Mouse (Mus musculus) midbrain, embryonic 15.5 days (tissue): ENCODE data around the gene Tmem206. TPM values are rescaled to one million over a fixed set of nuclear protein-coding genes. Genes with fewer than 3 reads are reported as not detected.

Experiments
- ATAC-seq: fragments of 200-750 bp; cut with Nextera tagmentation; replicated peaks from 2 replicates; pipeline ENCODE4 v1.8.0; 2017; ENCODE audit warnings: moderate TSS enrichment
- H3K27ac ChIP-seq: fragments of 300-500 bp; sonication (generic); 2 replicates; pipeline ENCODE4 v1.5.1; 2015; ENCODE audit warnings: mild to moderate bottlenecking, inconsistent platforms
- H3K27me3 ChIP-seq: fragments of 300-500 bp; sonication (generic); replicated peaks from 2 replicates; pipeline ENCODE4 v1.6.1; 2015; ENCODE audit warnings: inconsistent platforms
- H3K36me3 ChIP-seq: fragments of 300-500 bp; sonication (generic); replicated peaks from 2 replicates; pipeline ENCODE4 v1.6.1; 2015; ENCODE audit warnings: inconsistent platforms
- H3K4me1 ChIP-seq: fragments of 300-500 bp; sonication (generic); 2 replicates; pipeline ENCODE4 v1.6.1; 2015; ENCODE audit warnings: inconsistent platforms
- H3K4me2 ChIP-seq: fragments of 300-500 bp; sonication (generic); 2 replicates; pipeline ENCODE4 v1.6.1; 2015; ENCODE audit warnings: inconsistent platforms, mild to moderate bottlenecking, moderate library complexity
- H3K4me3 ChIP-seq: fragments of 300-500 bp; sonication (generic); 2 replicates; pipeline ENCODE4 v1.5.1; 2015; ENCODE audit warnings: mild to moderate bottlenecking, inconsistent platforms
- H3K9ac ChIP-seq: fragments of 300-500 bp; sonication (generic); 2 replicates; pipeline ENCODE4 v1.6.1; 2015; ENCODE audit warnings: mild to moderate bottlenecking, inconsistent platforms
- H3K9me3 ChIP-seq: fragments of 300-500 bp; sonication (generic); 2 replicates; pipeline ENCODE4 v1.6.1; 2016; ENCODE audit warnings: inconsistent platforms
- WGBS: fragments of 180-500 bp; shearing (Covaris S2); methylation state at CpG from one replicate; pipeline ENCODE4 v1.1.7; 2015; ENCODE audit warnings: mixed read lengths; 5-methylcytosine and 5-hydroxymethylcytosine counted together
- polyA plus RNA-seq: library from polyadenylated mRNA; unstranded; fragments of >200 nt; fragmentation: Nextera tagmentation; extraction: Ambion mirVana; gene quantifications from 2 replicates; pipeline ENCODE4 v1.2.1, GENCODE M21; 2015

The Tmem206 gene
- polyA plus RNA-seq, 1 experiment from 2014 or later: 43.2 TPM

DNA sequence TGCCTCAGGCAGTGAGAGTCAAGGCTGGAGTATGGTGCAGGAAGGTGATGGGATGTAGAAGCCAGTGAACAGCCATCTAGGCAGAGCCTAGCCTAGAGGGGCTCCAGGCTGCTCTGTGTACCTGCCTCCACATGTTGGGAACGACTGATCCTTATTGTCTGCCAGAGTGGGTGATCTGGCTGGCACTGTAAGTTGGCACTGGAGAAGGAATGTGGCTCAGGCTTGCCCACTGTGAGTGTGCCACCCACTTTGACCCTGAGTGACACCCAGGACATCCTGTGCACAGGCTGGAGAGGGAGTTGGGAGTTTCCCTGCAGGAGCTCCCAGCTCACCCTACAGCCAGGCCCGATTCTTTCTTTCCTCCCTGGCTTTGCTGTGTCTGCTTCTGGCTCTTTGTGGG lies 14.2 kb downstream of the Tmem206 start:
- H3K27me3 ChIP-seq: no peaks in the 10 kb centered on the region
- H3K4me2 ChIP-seq: no peak overlapping the region
- no peaks in the 10 kb centered on the region for H3K4me1 ChIP-seq
- no peaks in the 10 kb centered on the region for H3K9me3 ChIP-seq
- WGBS: 93% methylated on average over 2 of the region's 2 CpGs
- no peak overlapping the region for H3K9ac ChIP-seq
- H3K27ac ChIP-seq: no peak overlapping the region
- no peak overlapping the region for H3K4me3 ChIP-seq
- peaks cover 59% of the 10 kb centered on the region for H3K36me3 ChIP-seq
- ATAC-seq: no peak

DNA sequence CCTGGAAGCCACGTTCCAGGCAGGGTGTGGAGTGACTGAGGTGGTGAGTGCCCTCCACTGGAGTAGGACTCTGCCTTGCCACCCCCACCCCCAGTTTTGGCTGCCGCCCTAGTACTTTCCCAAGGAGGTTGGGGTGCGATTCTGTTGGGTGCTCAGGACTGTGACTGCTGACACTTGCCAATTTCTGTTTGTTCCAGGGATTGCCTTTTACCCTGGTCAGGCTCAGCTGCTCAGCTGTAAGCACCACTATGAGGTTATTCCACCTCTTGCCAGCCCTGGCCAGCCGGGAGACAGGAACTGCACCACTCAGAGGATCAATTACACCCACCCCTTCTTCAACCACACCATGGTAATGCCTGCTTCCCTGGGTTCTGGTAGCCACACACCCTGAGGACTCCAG lies 14.8 kb downstream of the Tmem206 start:
- no peak for ATAC-seq
- Histone ChIP-seq H3K4me1 (no peaks in the 10 kb centered on the region), H3K9me3 (no peaks in the 10 kb centered on the region), H3K36me3 (peaks cover 60% of the 10 kb centered on the region), H3K4me3 (no peak overlapping the region), H3K4me2 (no peak overlapping the region), H3K9ac (no peak overlapping the region), H3K27me3 (no peaks in the 10 kb centered on the region), H3K27ac (no peak overlapping the region)
- WGBS: 91% methylated on average over 4 of the region's 4 CpGs

DNA sequence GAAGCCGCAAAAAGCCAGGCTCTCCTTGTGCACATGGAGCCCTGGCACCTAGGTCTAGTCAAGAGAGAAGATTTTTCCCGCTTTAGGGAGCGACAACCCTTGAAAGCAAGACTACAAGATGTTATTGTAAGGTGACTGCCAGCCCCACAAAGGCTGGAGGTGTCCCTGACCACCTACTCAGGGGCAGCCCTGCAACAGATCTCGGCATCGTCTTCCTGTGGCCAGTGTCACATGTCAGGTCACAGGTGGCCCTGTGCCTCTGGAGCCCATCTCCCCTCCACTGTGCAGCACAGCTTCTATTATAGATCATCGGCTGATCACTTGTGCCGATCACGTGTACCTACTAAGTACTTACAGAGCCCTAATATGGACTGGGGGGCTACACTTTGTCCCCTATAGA lies 21.9 kb downstream of the Tmem206 start:
- no peak for ATAC-seq
- Histone ChIP-seq H3K4me1 (no peaks in the 10 kb centered on the region), H3K27ac (no peak overlapping the region), H3K4me2 (no peak overlapping the region), H3K9ac (no peak overlapping the region), H3K36me3 (peaks cover 48% of the 10 kb centered on the region), H3K4me3 (no peak overlapping the region), H3K9me3 (no peaks in the 10 kb centered on the region), H3K27me3 (no peaks in the 10 kb centered on the region)
- WGBS: 96% methylated on average over 8 of the region's 8 CpGs

DNA sequence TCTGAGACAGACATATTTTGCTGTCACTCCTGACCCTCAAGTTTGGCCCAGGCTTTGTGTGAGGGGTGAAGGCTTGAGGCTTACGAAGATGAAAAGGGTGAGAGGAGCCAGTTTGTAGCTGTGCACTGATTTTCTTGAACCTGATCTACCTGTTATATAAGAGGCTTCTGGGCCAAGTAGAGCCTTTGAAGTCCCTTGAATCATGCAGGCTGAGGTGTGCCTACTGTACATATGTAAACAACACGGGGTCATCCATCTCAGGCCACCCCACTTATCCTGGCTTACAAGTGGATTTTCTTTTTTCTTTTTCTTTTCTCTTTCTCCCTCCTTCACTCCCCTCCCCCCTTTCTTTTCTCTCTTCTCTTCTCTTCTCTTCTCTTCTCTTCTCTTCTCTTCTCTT lies 22.9 kb downstream of the Tmem206 start:
- ATAC-seq: no peak
- WGBS: 88% methylated on average over 2 of the region's 2 CpGs
- peaks cover 40% of the 10 kb centered on the region for H3K36me3 ChIP-seq

DNA sequence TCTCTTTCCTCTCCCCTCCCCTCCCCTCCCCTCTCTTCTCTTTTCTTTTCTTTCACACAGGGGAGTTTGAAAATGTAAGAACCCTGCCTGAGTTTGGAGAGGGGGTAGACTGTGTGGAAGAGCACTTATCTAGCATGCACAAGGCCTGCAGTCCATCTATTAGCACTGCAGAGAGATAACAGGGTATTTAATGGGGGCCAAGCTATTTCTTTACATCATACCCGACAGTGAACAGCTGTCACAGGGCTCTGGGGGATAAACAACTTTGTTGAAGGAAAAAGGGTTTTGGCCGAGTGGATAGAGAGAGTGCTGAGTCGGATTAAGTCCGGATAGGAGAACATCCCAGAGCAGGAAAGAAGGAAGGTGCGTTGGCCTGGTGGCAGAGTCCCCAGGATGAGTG lies 23.3 kb downstream of the Tmem206 start:
- no peak overlapping the region for H3K27ac ChIP-seq
- ATAC-seq: no peak
- H3K4me1 ChIP-seq: no peaks in the 10 kb centered on the region
- WGBS: 58% methylated on average over 5 of the region's 5 CpGs
- H3K36me3 ChIP-seq: peaks cover 40% of the 10 kb centered on the region
- no peak overlapping the region for H3K9ac ChIP-seq
- no peak overlapping the region for H3K4me3 ChIP-seq
- no peaks in the 10 kb centered on the region for H3K9me3 ChIP-seq
- H3K27me3 ChIP-seq: no peaks in the 10 kb centered on the region
- no peak overlapping the region for H3K4me2 ChIP-seq

More for the DNA sequence above, 22.9 kb downstream of the Tmem206 start:
- no peak overlapping the region for H3K4me3 ChIP-seq
- no peaks in the 10 kb centered on the region for H3K9me3 ChIP-seq
- H3K9ac ChIP-seq: no peak overlapping the region
- no peak overlapping the region for H3K27ac ChIP-seq
- H3K27me3 ChIP-seq: no peaks in the 10 kb centered on the region
- no peak overlapping the region for H3K4me2 ChIP-seq
- H3K4me1 ChIP-seq: no peaks in the 10 kb centered on the region

DNA sequence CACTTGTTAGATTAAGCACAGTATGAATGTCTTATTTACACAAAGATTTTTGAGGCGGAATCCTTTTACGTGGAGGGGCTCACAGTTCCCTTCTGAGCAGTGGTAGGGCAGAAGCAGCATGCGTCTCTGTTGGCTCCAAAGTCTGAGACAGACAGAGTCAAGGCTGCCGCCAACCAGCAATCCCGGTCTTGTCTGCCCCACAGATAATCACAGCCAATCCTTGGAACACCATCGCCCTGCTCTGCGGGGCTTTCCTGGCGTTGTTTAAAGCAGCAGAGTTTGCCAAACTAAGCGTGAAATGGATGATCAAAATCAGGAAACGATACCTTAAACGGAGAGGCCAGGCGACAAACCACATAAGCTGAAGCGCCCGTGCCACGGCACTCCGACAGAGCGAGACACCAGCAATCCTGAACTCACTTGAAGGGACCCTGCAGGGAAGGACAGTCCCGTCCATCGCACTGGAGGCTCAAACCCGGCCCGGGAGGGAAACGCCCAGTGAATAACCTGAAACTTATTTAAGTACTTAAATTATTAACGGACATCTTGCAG lies 23.9 kb downstream of the Tmem206 start:
- peaks cover 41% of the 10 kb centered on the region for H3K36me3 ChIP-seq
- H3K9me3 ChIP-seq: no peaks in the 10 kb centered on the region
- ATAC-seq: no peak

DNA sequence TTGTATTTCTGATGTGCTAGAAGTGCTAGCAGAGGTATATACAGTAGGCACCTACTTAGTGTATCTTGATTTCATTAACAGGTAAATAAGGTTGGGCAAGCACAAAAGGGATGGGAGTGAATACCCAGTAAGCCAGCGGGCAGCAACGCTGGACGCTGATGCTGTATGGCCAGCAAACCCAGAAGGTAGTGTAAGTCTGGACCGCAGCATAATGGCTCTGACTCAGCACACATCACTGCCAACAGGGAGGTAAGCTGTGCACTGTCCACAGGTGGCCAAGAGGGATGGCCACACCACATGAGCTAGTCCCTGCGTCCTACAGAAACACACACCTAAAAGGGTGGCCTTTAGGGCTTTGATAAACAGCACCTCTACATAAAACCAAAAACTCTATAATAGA lies 24.6 kb downstream of the Tmem206 start:
- Histone ChIP-seq H3K9me3 (no peaks in the 10 kb centered on the region), H3K9ac (no peak overlapping the region), H3K27me3 (no peaks in the 10 kb centered on the region), H3K4me2 (no peak overlapping the region), H3K4me1 (no peaks in the 10 kb centered on the region), H3K27ac (no peak overlapping the region), H3K4me3 (no peak overlapping the region), H3K36me3 (peaks cover 43% of the 10 kb centered on the region)
- no peak for ATAC-seq
- WGBS: 94% methylated on average over 5 of the region's 5 CpGs

More for the DNA sequence above, 23.9 kb downstream of the Tmem206 start:
- Histone ChIP-seq H3K27ac (no peak overlapping the region), H3K9ac (no peak overlapping the region), H3K4me2 (no peak overlapping the region), H3K4me3 (no peak overlapping the region), H3K27me3 (no peaks in the 10 kb centered on the region), H3K4me1 (no peaks in the 10 kb centered on the region)
- 84% methylated on average over 23 of the region's 23 CpGs for WGBS

DNA sequence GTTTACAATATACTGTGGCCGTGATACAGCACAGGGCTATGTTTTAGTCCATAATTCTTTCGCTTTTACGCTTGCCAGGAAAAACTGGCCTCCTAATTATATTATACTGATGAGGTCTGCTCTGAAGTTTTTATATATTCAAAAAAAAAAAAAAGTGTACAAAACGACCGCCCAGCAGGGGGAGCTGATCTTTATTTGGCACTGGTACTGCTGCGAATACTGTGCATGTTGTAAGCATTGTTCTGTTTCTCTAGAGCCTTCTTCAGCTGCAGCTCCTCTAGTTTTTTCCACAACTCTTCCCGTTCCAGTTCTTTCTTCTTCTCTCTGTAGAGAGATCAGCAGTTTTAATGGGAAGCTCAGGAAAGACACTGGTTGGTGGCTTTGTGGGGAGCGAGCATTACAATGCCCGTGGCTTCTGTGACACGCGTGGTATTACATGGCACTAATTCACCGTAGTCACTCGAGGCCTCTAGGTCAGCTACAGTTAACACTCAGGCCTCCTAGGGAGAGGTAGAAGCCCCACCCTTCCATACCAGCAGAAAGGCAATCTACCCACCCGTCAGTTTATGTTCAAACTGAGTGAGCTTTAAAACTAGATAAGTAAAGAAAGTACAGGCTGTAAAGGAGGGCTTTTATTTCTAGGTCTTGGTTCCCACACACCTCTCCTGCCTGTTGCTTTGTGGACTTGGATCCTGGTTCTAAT lies 27.2 kb downstream of the Tmem206 start:
- H3K36me3 ChIP-seq: peaks cover 34% of the 10 kb centered on the region
- WGBS: 66% methylated on average over 14 of the region's 14 CpGs
- no peak overlapping the region for H3K27ac ChIP-seq

DNA sequence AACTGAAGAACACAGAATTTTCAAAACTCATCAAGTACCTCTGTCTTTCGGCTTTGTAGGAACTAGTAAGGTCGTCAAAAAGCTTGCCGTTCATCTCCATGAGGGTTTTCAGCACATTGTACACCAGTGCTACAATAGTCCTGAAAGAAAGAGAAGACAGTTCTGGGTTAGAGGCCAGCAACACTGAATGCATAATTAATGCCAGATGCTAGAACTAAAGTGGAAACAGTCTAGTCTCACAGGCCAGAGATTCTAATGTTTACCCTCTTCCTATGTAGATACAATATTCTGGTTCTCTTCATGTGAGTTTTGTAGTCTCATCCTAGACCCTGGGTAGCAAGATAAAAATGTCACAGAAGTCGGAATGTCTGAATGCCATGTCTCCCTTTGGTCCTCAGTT lies 28.1 kb downstream of the Tmem206 start:
- Histone ChIP-seq H3K27me3 (no peaks in the 10 kb centered on the region), H3K36me3 (peaks cover 30% of the 10 kb centered on the region), H3K4me3 (no peak overlapping the region), H3K9me3 (no peaks in the 10 kb centered on the region), H3K4me1 (no peaks in the 10 kb centered on the region), H3K4me2 (no peak overlapping the region), H3K9ac (no peak overlapping the region), H3K27ac (no peak overlapping the region)
- 73% methylated on average over 4 of the region's 4 CpGs for WGBS
- ATAC-seq: no peak

More for the DNA sequence above, 27.2 kb downstream of the Tmem206 start:
- no peak overlapping the region for H3K4me2 ChIP-seq
- H3K9me3 ChIP-seq: no peaks in the 10 kb centered on the region
- H3K4me3 ChIP-seq: no peak overlapping the region
- no peaks in the 10 kb centered on the region for H3K27me3 ChIP-seq
- H3K9ac ChIP-seq: no peak overlapping the region
- no peaks in the 10 kb centered on the region for H3K4me1 ChIP-seq
- ATAC-seq: no peak

DNA sequence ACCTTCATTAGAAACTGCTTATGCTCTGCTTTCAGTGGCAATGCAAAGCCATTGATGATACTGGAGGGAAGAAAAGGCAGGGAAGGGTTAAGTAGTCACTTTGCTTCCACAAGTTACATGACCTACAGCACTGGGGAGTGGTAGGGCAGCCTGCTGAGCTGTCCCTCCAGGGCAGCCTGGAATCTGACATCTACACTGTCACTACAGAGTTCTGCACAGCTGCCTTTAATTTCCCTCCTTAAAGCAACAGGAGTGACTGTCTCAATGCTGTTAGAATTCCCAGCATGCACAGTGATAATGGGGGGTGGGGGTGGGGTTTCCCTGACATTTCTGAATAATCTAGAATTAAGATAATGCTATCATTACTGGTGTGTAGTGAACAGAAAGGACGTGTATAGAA lies 31.2 kb downstream of the Tmem206 start:
- 0 out of 2 replicates have a peak, but pooled peaks cover 15% of the 10 kb centered on the region for H3K36me3 ChIP-seq
- ATAC-seq: no peak
- 71% methylated on average over 1 of the region's 1 CpGs for WGBS

DNA sequence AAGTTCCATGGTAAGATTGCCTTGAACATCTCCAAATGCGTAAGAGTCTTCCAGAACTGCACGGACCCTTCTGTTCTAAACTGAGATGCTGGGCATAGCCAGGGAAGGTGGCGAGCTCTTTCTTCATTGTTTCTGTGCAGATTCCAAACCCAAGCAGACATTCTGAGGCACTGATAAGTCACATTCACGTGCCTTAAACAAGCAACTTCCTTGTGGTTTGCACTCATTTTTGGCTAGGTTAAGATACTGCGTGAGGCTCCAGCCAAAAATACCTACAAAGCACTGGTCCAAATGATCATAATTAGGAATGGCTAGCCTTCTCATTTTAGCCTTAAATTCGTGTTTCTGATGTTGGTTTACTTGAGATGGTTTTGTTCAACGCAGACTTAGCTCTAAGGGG lies 33.8 kb downstream of the Tmem206 start:
- 0 out of 2 replicates have a peak, but pooled peaks cover 7% of the 10 kb centered on the region for H3K36me3 ChIP-seq
- no peaks in the 10 kb centered on the region for H3K4me1 ChIP-seq
- no peak overlapping the region for H3K9ac ChIP-seq
- 90% methylated on average over 7 of the region's 7 CpGs for WGBS
- H3K4me3 ChIP-seq: no peak overlapping the region
- no peak overlapping the region for H3K27ac ChIP-seq
- no peaks in the 10 kb centered on the region for H3K9me3 ChIP-seq
- H3K27me3 ChIP-seq: no peaks in the 10 kb centered on the region
- no peak overlapping the region for H3K4me2 ChIP-seq
- ATAC-seq: no peak

More for the DNA sequence above, 31.2 kb downstream of the Tmem206 start:
- no peak overlapping the region for H3K4me3 ChIP-seq
- no peak overlapping the region for H3K9ac ChIP-seq
- H3K4me1 ChIP-seq: no peaks in the 10 kb centered on the region
- H3K9me3 ChIP-seq: no peaks in the 10 kb centered on the region
- no peaks in the 10 kb centered on the region for H3K27me3 ChIP-seq
- no peak overlapping the region for H3K27ac ChIP-seq
- no peak overlapping the region for H3K4me2 ChIP-seq

DNA sequence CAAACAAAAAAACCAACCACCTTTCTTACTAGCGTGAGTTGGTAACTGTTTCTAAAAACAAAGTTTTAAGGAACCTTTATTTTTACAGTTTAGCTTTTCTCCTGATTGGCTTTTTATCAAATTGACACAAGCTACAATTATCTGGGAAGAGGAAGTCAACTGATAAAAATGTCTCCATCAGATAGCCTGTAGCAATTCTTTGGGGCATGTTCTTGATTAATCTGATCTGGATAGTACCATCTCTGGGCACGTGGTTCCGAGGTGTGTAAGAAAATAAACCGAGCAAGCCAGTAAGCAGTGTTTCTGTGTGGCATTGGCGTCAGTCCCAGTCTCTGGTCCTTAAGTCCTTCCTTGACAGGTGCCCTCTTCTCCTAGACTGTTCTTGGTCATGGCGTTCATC lies 36.7 kb downstream of the Tmem206 start:
- no peaks in the 10 kb centered on the region for H3K9me3 ChIP-seq
- no peak for ATAC-seq
- H3K4me1 ChIP-seq: no peaks in the 10 kb centered on the region
- H3K36me3 ChIP-seq: no peaks in the 10 kb centered on the region
- H3K27ac ChIP-seq: no peak overlapping the region
- H3K27me3 ChIP-seq: no peaks in the 10 kb centered on the region
- no peak overlapping the region for H3K4me3 ChIP-seq
- H3K4me2 ChIP-seq: no peak overlapping the region
- WGBS: 95% methylated on average over 6 of the region's 6 CpGs
- H3K9ac ChIP-seq: no peak overlapping the region

DNA sequence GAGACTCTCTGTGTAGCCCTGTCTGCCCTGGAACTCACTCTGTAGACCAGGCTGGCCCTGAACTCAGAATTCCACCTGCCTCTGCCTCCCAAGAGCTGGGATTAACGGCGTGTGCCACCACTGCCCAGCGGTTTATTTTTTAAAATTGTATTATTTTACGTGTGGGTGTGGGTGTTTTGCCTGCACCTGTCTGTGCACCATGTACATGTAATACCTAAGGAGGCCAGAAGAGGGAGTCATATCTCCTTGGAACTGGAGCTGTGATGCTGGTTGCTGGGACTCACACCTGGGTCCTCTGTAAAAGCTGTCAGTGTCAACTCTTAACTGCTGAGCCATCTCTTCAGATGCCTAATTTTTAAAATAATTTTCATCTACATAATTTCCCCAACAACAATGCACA lies 38.8 kb downstream of the Tmem206 start:
- Histone ChIP-seq H3K36me3 (no peaks in the 10 kb centered on the region), H3K9me3 (no peaks in the 10 kb centered on the region)
- 71% methylated on average over 4 of the region's 4 CpGs for WGBS

More for the DNA sequence above, 38.8 kb downstream of the Tmem206 start:
- Histone ChIP-seq H3K4me2 (no peak overlapping the region), H3K27ac (no peak overlapping the region), H3K9ac (no peak overlapping the region), H3K4me1 (no peaks in the 10 kb centered on the region), H3K4me3 (no peak overlapping the region), H3K27me3 (no peaks in the 10 kb centered on the region)
- no peak for ATAC-seq
